Mouse (Mus musculus) ovary, postnatal 14 days (tissue): ENCODE measurements around the gene Gm28036.
"Not testable (repeated sequence)": the region's sequence is repeated elsewhere in the genome, so short reads cannot be mapped to it uniquely, and the experiment has no call there.

ENCODE experiments used
- DNase-seq: peaks from one replicate; pipeline ENCODE4 v3.0.0; 2022; ENCODE audit warnings: low spot score

Gene Gm28036

GRCm38 (mm10) chr2:156126992-156127391 lies at the start of gene Gm28036:
Gm28036 (minus strand) TSS chr2:156127092.
- no peak for DNase-seq

GRCm38 (mm10) chr2:156166557-156166956 lies 39.7 kb upstream of the Gm28036 start:
- DNase-seq: no peak

- DNase-seq: no peak
Observed at GRCm38 (mm10) chr2:156165478-156165877, 38.6 kb upstream of the Gm28036 start.

- no peak for DNase-seq
Observed at GRCm38 (mm10) chr2:156151538-156151937, 24.6 kb upstream of the Gm28036 start.

- no peak for DNase-seq
Observed at GRCm38 (mm10) chr2:156147316-156147915, 20.5 kb upstream of the Gm28036 start.

- no peak for DNase-seq
Observed at GRCm38 (mm10) chr2:156146272-156146989, 19.5 kb upstream of the Gm28036 start.

- no peak for DNase-seq
Observed at GRCm38 (mm10) chr2:156145486-156146130, 18.7 kb upstream of the Gm28036 start.

GRCm38 (mm10) chr2:156143953-156144724 lies 17.2 kb upstream of the Gm28036 start, which contains the start of the genes Romo1 and Nfs1:
Romo1 (plus strand) TSS chr2:156144039.
Nfs1 (minus strand) TSS chr2:156144186.
- peak; percentile 90 for DNase-seq

- no peak for DNase-seq
Observed at GRCm38 (mm10) chr2:156143367-156143766, 16.5 kb upstream of the Gm28036 start.

GRCm38 (mm10) chr2:156142820-156143219 lies 15.9 kb upstream of the Gm28036 start:
- no peak for DNase-seq

- DNase-seq: no peak
Observed at GRCm38 (mm10) chr2:156135695-156136094, 8.8 kb upstream of the Gm28036 start.

GRCm38 (mm10) chr2:156134161-156134560 lies 7.3 kb upstream of the Gm28036 start:
- no peak for DNase-seq

- no peak for DNase-seq
Observed at GRCm38 (mm10) chr2:156123731-156124130, 3.2 kb downstream of the Gm28036 start.

GRCm38 (mm10) chr2:156119566-156119965 lies 7.3 kb downstream of the Gm28036 start:
- DNase-seq: no peak

GRCm38 (mm10) chr2:156112080-156112423 lies 14.8 kb downstream of the Gm28036 start:
- DNase-seq: not testable (repeated sequence)

- peak; percentile 95 for DNase-seq
Observed at GRCm38 (mm10) chr2:156111358-156112079, 15.4 kb downstream of the Gm28036 start, which contains the start of the genes Cpne1 and Rbm12. Cpne1 (minus strand) TSS chr2:156111965. Rbm12 (minus strand) TSS chr2:156111978.

GRCm38 (mm10) chr2:156110627-156111357 lies 16.1 kb downstream of the Gm28036 start:
- no peak for DNase-seq

GRCm38 (mm10) chr2:156091926-156092325 lies 35.0 kb downstream of the Gm28036 start:
- DNase-seq: no peak

GRCm38 (mm10) chr2:156089799-156090198 lies 37.1 kb downstream of the Gm28036 start:
- DNase-seq: no peak

GRCm38 (mm10) chr2:156087391-156088110 lies 39.3 kb downstream of the Gm28036 start:
- DNase-seq: no peak
